Mouse (Mus musculus) CH12.LX (cell line): ENCODE results near the gene Iah1. TPM values are rescaled to one million over a fixed set of nuclear protein-coding genes. Genes with fewer than 3 reads are reported as not detected.

Experiments
- DNase-seq: peaks from one replicate; pipeline ENCODE4 v3.0.0-alpha.2; 2013; ENCODE audit errors: extremely low read depth
- H3K27ac ChIP-seq: 2 replicates; pipeline ENCODE4 v1.5.1; 2012; ENCODE audit warnings: low read depth, mild to moderate bottlenecking, control low read depth, moderate library complexity; ENCODE audit not compliant: insufficient read depth
- H3K27me3 ChIP-seq: replicated peaks from 2 replicates; pipeline ENCODE3; 2012; ENCODE audit warnings: inconsistent platforms
- H3K36me3 ChIP-seq, 2 experiments: replicated peaks in 1 of 2; 2 replicates each; pipeline versions ENCODE3 to v1.6.1; 2012; ENCODE audit warnings: inconsistent platforms in 1 of 2, low read length in 1 of 2, mild to moderate bottlenecking in 1 of 2, mixed read lengths in 1 of 2, moderate library complexity in 1 of 2; ENCODE audit not compliant: control insufficient read depth in 1 of 2, insufficient read depth in 1 of 2
- H3K4me1 ChIP-seq, 2 experiments: 2 replicates each; pipeline ENCODE4 v1.6.1; 2012; ENCODE audit warnings: inconsistent platforms in 1 of 2, moderate library complexity in 1 of 2; ENCODE audit not compliant: insufficient read depth in 2 of 2, control insufficient read depth in 1 of 2
- H3K4me2 ChIP-seq: 2 replicates; pipeline ENCODE4 v1.6.1; 2012; ENCODE audit warnings: low read depth, mild to moderate bottlenecking, control low read depth; ENCODE audit not compliant: poor library complexity, insufficient read depth, severe bottlenecking
- H3K4me3 ChIP-seq, 3 experiments: fragments of 150-350 bp in 1 of 3; sonication (generic) in 1 of 3; replicated peaks in 1 of 3; 2 replicates each; pipeline versions ENCODE3 to v1.5.1; 2011 to 2012; ENCODE audit warnings: low read depth in 2 of 3, low read length in 2 of 3, mild to moderate bottlenecking in 2 of 3, moderate library complexity in 2 of 3, control low read depth in 1 of 3, improper control_type of control experiment in 1 of 3, inconsistent platforms in 1 of 3, mixed read lengths in 1 of 3; ENCODE audit not compliant: poor library complexity in 1 of 3
- H3K79me2 ChIP-seq: replicated peaks from 2 replicates; pipeline ENCODE4 v1.6.1; 2012; ENCODE audit warnings: mild to moderate bottlenecking, moderate library complexity; ENCODE audit not compliant: control insufficient read depth, poor library complexity, insufficient read depth, severe bottlenecking; ENCODE audit errors: extremely low read depth
- H3K9ac ChIP-seq: 2 replicates; pipeline ENCODE4 v1.6.1; 2012; ENCODE audit warnings: low read depth, mild to moderate bottlenecking, control low read depth, moderate library complexity; ENCODE audit not compliant: insufficient read depth
- H3K9me3 ChIP-seq: replicated peaks from 2 replicates; pipeline ENCODE3; 2012; ENCODE audit warnings: low read length, inconsistent platforms, mixed read lengths
- CTCF ChIP-seq, 2 experiments: IDR thresholded peaks in 1 of 2; conservative IDR thresholded peaks in 1 of 2; 2 replicates each; pipeline ENCODE4 v1.5.1; 2011 to 2012; ENCODE audit warnings: low read depth in 2 of 2, low read length in 2 of 2, improper control_type of control experiment in 1 of 2, inconsistent platforms in 1 of 2, mild to moderate bottlenecking in 1 of 2, moderate library complexity in 1 of 2
- E2F4 ChIP-seq: IDR thresholded peaks from 2 replicates; pipeline ENCODE4 v1.6.1; 2011; ENCODE audit warnings: low read depth, low read length, improper control_type of control experiment; ENCODE audit not compliant: insufficient replicate concordance
- EP300 ChIP-seq: IDR thresholded peaks from 2 replicates; pipeline ENCODE4 v1.6.1; 2011; ENCODE audit warnings: low read length, improper control_type of control experiment
- KAT2A ChIP-seq: IDR thresholded peaks from 2 replicates; pipeline ENCODE4 v1.6.1; 2012; ENCODE audit warnings: low read length, improper control_type of control experiment, inconsistent platforms; ENCODE audit not compliant: insufficient replicate concordance
- MXI1 ChIP-seq: IDR thresholded peaks from 2 replicates; pipeline ENCODE4 v1.6.1; 2011; ENCODE audit warnings: mild to moderate bottlenecking, low read depth, low read length, improper control_type of control experiment
- NRF1 ChIP-seq: IDR thresholded peaks from 2 replicates; pipeline ENCODE4 v1.6.1; 2014; ENCODE audit warnings: low read depth, mild to moderate bottlenecking, inconsistent platforms, low read length, improper control_type of control experiment, moderate library complexity
- POLR2A ChIP-seq: IDR thresholded peaks from 2 replicates; pipeline ENCODE4 v1.6.1; 2011; ENCODE audit warnings: low read depth, mild to moderate bottlenecking, improper control_type of control experiment, low read length
- POLR2AphosphoS2 ChIP-seq: IDR thresholded peaks from 2 replicates; pipeline ENCODE4 v1.6.1; 2011; ENCODE audit warnings: low read depth, low read length, improper control_type of control experiment
- RAD21 ChIP-seq: IDR thresholded peaks from 2 replicates; pipeline ENCODE4 v1.6.1; 2011; ENCODE audit warnings: low read depth, mild to moderate bottlenecking, low read length, improper control_type of control experiment, moderate library complexity
- RCOR1 ChIP-seq: conservative IDR thresholded peaks from 2 replicates; pipeline ENCODE4 v1.6.1; 2012; ENCODE audit warnings: low read depth, mild to moderate bottlenecking, inconsistent platforms, low read length, improper control_type of control experiment
- UBTF ChIP-seq: IDR thresholded peaks from 2 replicates; pipeline ENCODE4 v1.6.1; 2012; ENCODE audit warnings: low read depth, mild to moderate bottlenecking, inconsistent platforms, low read length, improper control_type of control experiment, moderate library complexity
- USF2 ChIP-seq: conservative IDR thresholded peaks from 2 replicates; pipeline ENCODE4 v1.6.1; 2011; ENCODE audit warnings: low read depth, low read length, improper control_type of control experiment
- dilution Hi-C: fragments of 300-500 bp; cut with MboI; formaldehyde crosslinking; loops from 2 replicates; pipeline ENCODE4 v1.14.3; 2020; ENCODE audit warnings: low sequenced_read_pairs; ENCODE audit not compliant: extremely low pct_unique_long_range_greater_than_20kb, extremely low pct_ligation_motif_present
- in situ Hi-C: fragments of 300-500 bp; cut with MboI; formaldehyde crosslinking; loops from 3 replicates; pipeline ENCODE4 v1.14.3; 2019; ENCODE audit warnings: low sequenced_read_pairs, low pct_ligation_motif_present, low pct_unique_long_range_greater_than_20kb, mixed read lengths
- polyA plus RNA-seq: library from polyadenylated mRNA; unstranded; fragments of >175 nt; gene quantifications from 2 replicates; pipeline ENCODE4 v1.2.1, GENCODE M21; 2012; ENCODE audit warnings: low read depth; ENCODE audit not compliant: insufficient read length
- total RNA-seq, 2 experiments: library from RNA; depleted of rRNA; stranded (reverse); fragments of 300-350 nt in 1 of 2; fragments of >200 nt in 1 of 2; gene quantifications; 2 replicates each; pipeline ENCODE4 v1.2.3; 2012 to 2014

Gene Iah1
- total and polyA plus RNA-seq, 3 experiments: 62.2 to 126 (median 106) TPM

- Histone ChIP-seq H3K4me3 (no peak overlapping the region), H3K4me2 (no peak overlapping the region)
- in situ Hi-C loops: no loop called here
These were observed 10.1 kb downstream of the Iah1 start for GRCm38 (mm10) chr12:21326325-21326724.

GRCm38 (mm10) chr12:21329661-21330400, 13.6 kb downstream of the Iah1 start:
- dilution Hi-C loops: no loop called here

More at GRCm38 (mm10) chr12:21326325-21326724, 10.1 kb downstream of the Iah1 start:
- Histone ChIP-seq H3K27me3 (no peaks in the 10 kb centered on the region), H3K36me3 (peaks cover 75 to 96% of the 10 kb centered on the region in 2 experiments), H3K9ac (no peak overlapping the region), H3K4me1 (no peaks in the 10 kb centered on the region), H3K9me3 (no peaks in the 10 kb centered on the region), H3K79me2 (no peaks in the 10 kb centered on the region), H3K27ac (no peak overlapping the region)
- no peak for DNase-seq
- dilution Hi-C loops: no loop called here
- TF ChIP-seq POLR2AphosphoS2: no peak
- TF ChIP-seq E2F4: no peak
- no peak for TF ChIP-seq RCOR1
- TF ChIP-seq NRF1: no peak
- TF ChIP-seq USF2: no peak
- no peak for TF ChIP-seq MXI1

GRCm38 (mm10) chr12:21330961-21331576, 14.9 kb downstream of the Iah1 start:
- no peak for DNase-seq
- Histone ChIP-seq H3K27ac (no peak overlapping the region), H3K9ac (no peak overlapping the region), H3K79me2 (no peaks in the 10 kb centered on the region), H3K4me3 (no peak overlapping the region), H3K4me1 (peaks cover 4 to 14% of the 10 kb centered on the region in 2 experiments), H3K9me3 (no peaks in the 10 kb centered on the region), H3K4me2 (no peak overlapping the region), H3K27me3 (no peaks in the 10 kb centered on the region), H3K36me3 (peaks cover 68 to 84% of the 10 kb centered on the region in 2 experiments)
- dilution Hi-C loops: no loop called here
- TF ChIP-seq EP300: no peak
- peak; percentile 2; the same call in 1 of the 2 replicates for TF ChIP-seq RAD21
- TF ChIP-seq POLR2A: no peak
- no peak for TF ChIP-seq UBTF
- TF ChIP-seq CTCF (conservative IDR thresholded peaks at IDR 0.05 in 1 of 2, IDR thresholded peaks at IDR 0.05 in 1 of 2; ENCODE audit: low read depth in 2 of 2, low read length in 2 of 2): peak in 1 of 2 experiments; percentile 35; a peak in 1 of 4 replicates
- TF ChIP-seq KAT2A: no peak
- in situ Hi-C loops: no loop called here

More at GRCm38 (mm10) chr12:21329661-21330400, 13.6 kb downstream of the Iah1 start:
- no peaks in the 10 kb centered on the region for H3K27me3 ChIP-seq
- H3K27ac ChIP-seq: no peak overlapping the region
- DNase-seq: no peak
- in situ Hi-C loops: no loop called here
- TF ChIP-seq RCOR1: no peak
- no peak overlapping the region for H3K4me3 ChIP-seq
- peaks cover 73 to 94% of the 10 kb centered on the region in 2 experiments for H3K36me3 ChIP-seq
- H3K4me1 ChIP-seq: peaks cover 1 to 3% of the 10 kb centered on the region in 2 experiments; a peak in 3 of 4 replicates
- no peak overlapping the region for H3K4me2 ChIP-seq
- H3K79me2 ChIP-seq: no peaks in the 10 kb centered on the region
- H3K9me3 ChIP-seq: no peaks in the 10 kb centered on the region
- no peak overlapping the region for H3K9ac ChIP-seq
